Mouse (Mus musculus): ENCODE results near the gene Cbx5. TPM values are rescaled to one million over a fixed set of nuclear protein-coding genes. Genes with fewer than 3 reads are reported as not detected.
"Not testable (repeated sequence)": the region's sequence is repeated elsewhere in the genome, so short reads cannot be mapped to it uniquely, and the experiment has no call there.

Cbx5 gene
- polyA plus RNA-seq, 1 experiment: 26.9 TPM

DNA sequence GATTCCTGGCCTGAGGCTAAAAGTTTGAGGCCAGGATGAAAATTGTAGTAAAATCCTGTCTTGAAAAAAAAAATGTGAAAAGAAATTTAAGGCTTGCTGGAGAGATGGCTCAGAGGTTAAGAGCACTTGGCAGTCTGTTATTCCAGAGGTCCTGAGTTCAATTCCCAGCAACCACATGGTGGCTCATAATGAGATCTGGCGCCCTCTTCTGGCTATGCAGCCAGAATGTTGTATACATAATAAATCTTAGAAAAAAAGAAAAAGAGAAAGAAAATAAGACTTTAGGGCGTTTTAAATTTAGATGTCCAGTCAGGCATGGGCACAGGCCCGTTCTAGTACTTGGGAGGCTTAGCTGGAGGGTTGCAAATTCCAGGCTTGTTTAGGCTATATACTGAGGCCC lies 40.1 kb upstream of the Cbx5 start:
- Histone ChIP-seq H3K4me3 (ENCODE audit: insufficient read depth, low read depth, low read length) (no peak overlapping the region), H3K4me1 (ENCODE audit: control insufficient read depth, insufficient read depth, low read length) (peaks cover 10% of the 10 kb centered on the region; the same call in 1 of the 2 replicates), H3K36me3 (ENCODE audit: control insufficient read depth, insufficient read depth, low read length) (no peaks in the 10 kb centered on the region; the same call in 1 of the 2 replicates), H3K27ac (ENCODE audit: insufficient read depth, low read depth, low read length) (no peak overlapping the region), H3K27me3 (replicated peaks; ENCODE audit: control insufficient read depth, insufficient read depth, low read length) (no peaks in the 10 kb centered on the region)
- TF ChIP-seq CTCF (conservative IDR thresholded peaks at IDR 0.05; ENCODE audit: insufficient read depth, insufficient read length, low read depth, low read length): peak; percentile 39
- TF ChIP-seq POLR2A (IDR thresholded peaks at IDR 0.05; ENCODE audit: low read depth, low read length): no peak
- DNase-seq: peak; percentile 45
- WGBS: 34% methylated on average over 3 of the region's 3 CpGs

GRCm38 (mm10) chr15:103277949-103278348 lies 38.3 kb upstream of the Cbx5 start:
- Histone ChIP-seq H3K4me3 (ENCODE audit: insufficient read depth, low read depth, low read length) (no peak overlapping the region), H3K27me3 (replicated peaks; ENCODE audit: control insufficient read depth, insufficient read depth, low read length) (no peaks in the 10 kb centered on the region), H3K36me3 (ENCODE audit: control insufficient read depth, insufficient read depth, low read length) (no peaks in the 10 kb centered on the region; the same call in 1 of the 2 replicates), H3K4me1 (ENCODE audit: control insufficient read depth, insufficient read depth, low read length) (peaks cover 16% of the 10 kb centered on the region; the same call in 1 of the 2 replicates), H3K27ac (ENCODE audit: insufficient read depth, low read depth, low read length) (no peak overlapping the region)
- no peak for TF ChIP-seq POLR2A (IDR thresholded peaks at IDR 0.05; ENCODE audit: low read depth, low read length)
- TF ChIP-seq CTCF (conservative IDR thresholded peaks at IDR 0.05; ENCODE audit: insufficient read depth, insufficient read length, low read depth, low read length): no peak
- DNase-seq: no peak
- 47% methylated on average over 7 of the region's 7 CpGs for WGBS

- WGBS: 92% methylated on average over 3 of the region's 3 CpGs
- not testable (repeated sequence) for H3K27ac ChIP-seq (ENCODE audit: insufficient read depth, low read depth, low read length); DNase-seq; H3K27me3 ChIP-seq (replicated peaks; ENCODE audit: control insufficient read depth, insufficient read depth, low read length); H3K4me3 ChIP-seq (ENCODE audit: insufficient read depth, low read depth, low read length); H3K36me3 ChIP-seq (ENCODE audit: control insufficient read depth, insufficient read depth, low read length)
- peaks cover 11% of the 10 kb centered on the region; the same call in 1 of the 2 replicates for H3K4me1 ChIP-seq (ENCODE audit: control insufficient read depth, insufficient read depth, low read length)
Measured at GRCm38 (mm10) chr15:103275943-103276342, 36.3 kb upstream of the Cbx5 start.

DNA sequence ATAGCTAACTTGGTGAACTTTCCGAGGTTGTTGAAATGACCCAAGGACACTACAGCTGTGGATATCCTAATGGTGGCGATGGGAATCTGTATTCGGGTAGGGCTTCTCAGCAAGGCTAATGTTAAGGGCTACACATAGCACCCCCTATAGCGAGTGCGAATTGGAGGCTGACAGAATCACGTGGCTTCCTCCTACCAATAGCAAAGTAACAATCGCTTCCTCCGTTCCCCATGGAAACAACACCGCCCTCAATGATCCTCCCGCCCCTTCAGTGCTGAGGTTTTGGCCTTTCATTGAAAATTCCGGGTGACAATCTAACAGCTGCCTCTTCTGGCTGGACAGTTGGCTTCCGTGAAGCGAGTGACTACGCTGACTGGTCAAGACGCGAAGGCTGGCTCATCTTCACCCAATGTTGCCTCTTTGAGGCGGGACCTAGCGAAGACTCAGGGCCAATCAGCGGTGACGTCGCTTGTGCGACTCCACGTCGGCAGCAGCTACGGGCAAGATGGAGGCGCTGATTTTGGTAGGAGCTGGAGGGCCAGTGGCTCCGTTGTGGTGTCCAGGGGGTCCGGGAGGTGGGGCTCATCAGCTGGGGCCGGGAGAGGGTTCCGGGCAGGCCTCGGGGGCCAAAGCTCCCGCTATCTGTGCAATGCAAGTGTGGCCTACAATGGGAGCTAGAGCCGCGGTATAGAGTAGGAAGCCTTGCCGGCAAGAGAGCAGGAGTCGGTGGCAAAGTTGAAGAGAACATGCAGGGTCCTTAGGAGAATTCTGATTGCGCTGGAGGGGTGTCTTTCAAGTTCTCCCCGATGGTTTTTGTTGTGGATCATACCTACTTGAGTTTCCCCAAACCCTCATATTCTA lies 33.0 kb upstream of the Cbx5 start, which contains the start of gene Copz1:
Copz1 (plus strand) TSS at position 296 of the 861 bp plus-strand sequence.
- Histone ChIP-seq H3K27me3 (replicated peaks; ENCODE audit: control insufficient read depth, insufficient read depth, low read length) (no peaks in the 10 kb centered on the region), H3K36me3 (ENCODE audit: control insufficient read depth, insufficient read depth, low read length) (no peaks in the 10 kb centered on the region), H3K4me3 (ENCODE audit: insufficient read depth, low read depth, low read length) (peak within 1 kb of the TSS; percentile 66), H3K27ac (ENCODE audit: insufficient read depth, low read depth, low read length) (no peak within 1 kb of the TSS), H3K4me1 (ENCODE audit: control insufficient read depth, insufficient read depth, low read length) (peaks cover 6% of the 10 kb centered on the region; the same call in 1 of the 2 replicates)
- WGBS: under 1% methylated on average over 38 of the region's 38 CpGs
- TF ChIP-seq POLR2A (IDR thresholded peaks at IDR 0.05; ENCODE audit: low read depth, low read length): peak; percentile 81
- TF ChIP-seq CTCF (conservative IDR thresholded peaks at IDR 0.05; ENCODE audit: insufficient read depth, insufficient read length, low read depth, low read length): peak; percentile 23; the same call in 1 of the 2 replicates
- peak; percentile 99 for DNase-seq

DNA sequence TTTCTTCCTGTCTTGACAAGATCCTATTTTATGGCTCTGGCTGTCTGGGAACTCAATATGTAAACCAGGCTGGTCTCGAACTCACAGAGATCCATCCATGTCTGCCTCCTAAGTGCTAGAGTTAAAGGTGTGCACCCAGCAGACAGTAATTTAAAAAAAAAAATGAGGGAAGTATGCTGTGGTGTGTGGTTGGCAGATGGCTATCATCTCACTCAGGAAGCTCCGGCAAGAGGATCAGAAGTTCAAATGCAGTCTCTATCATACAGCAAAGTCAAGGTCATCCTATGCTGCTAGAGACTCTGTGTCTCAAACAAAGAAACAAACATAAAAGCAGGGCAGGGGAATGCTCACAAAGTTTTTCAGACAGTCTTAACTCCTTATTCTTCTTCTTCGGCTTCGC lies 29.3 kb upstream of the Cbx5 start:
- 80% methylated on average over 4 of the region's 4 CpGs for WGBS
- no peaks in the 10 kb centered on the region for H3K36me3 ChIP-seq (ENCODE audit: control insufficient read depth, insufficient read depth, low read length)
- DNase-seq: no peak
- no peak overlapping the region for H3K27ac ChIP-seq (ENCODE audit: insufficient read depth, low read depth, low read length)
- TF ChIP-seq CTCF (conservative IDR thresholded peaks at IDR 0.05; ENCODE audit: insufficient read depth, insufficient read length, low read depth, low read length) (no peak), POLR2A (IDR thresholded peaks at IDR 0.05; ENCODE audit: low read depth, low read length) (no peak)
- H3K4me3 ChIP-seq (ENCODE audit: insufficient read depth, low read depth, low read length): no peak overlapping the region
- H3K4me1 ChIP-seq (ENCODE audit: control insufficient read depth, insufficient read depth, low read length): peaks cover 2% of the 10 kb centered on the region; the same call in 1 of the 2 replicates
- H3K27me3 ChIP-seq (replicated peaks; ENCODE audit: control insufficient read depth, insufficient read depth, low read length): no peaks in the 10 kb centered on the region

- Histone ChIP-seq H3K27me3 (replicated peaks; ENCODE audit: control insufficient read depth, insufficient read depth, low read length) (no peaks in the 10 kb centered on the region), H3K36me3 (ENCODE audit: control insufficient read depth, insufficient read depth, low read length) (no peaks in the 10 kb centered on the region), H3K27ac (ENCODE audit: insufficient read depth, low read depth, low read length) (no peak overlapping the region), H3K4me3 (ENCODE audit: insufficient read depth, low read depth, low read length) (no peak overlapping the region), H3K4me1 (ENCODE audit: control insufficient read depth, insufficient read depth, low read length) (no peaks in the 10 kb centered on the region)
- DNase-seq: no peak
- TF ChIP-seq POLR2A (IDR thresholded peaks at IDR 0.05; ENCODE audit: low read depth, low read length) (no peak), CTCF (conservative IDR thresholded peaks at IDR 0.05; ENCODE audit: insufficient read depth, insufficient read length, low read depth, low read length) (no peak)
- WGBS: 91% methylated on average over 2 of the region's 2 CpGs
Measured at GRCm38 (mm10) chr15:103264794-103265193, 25.2 kb upstream of the Cbx5 start.

GRCm38 (mm10) chr15:103259989-103260388 lies 20.4 kb upstream of the Cbx5 start:
- Histone ChIP-seq H3K4me3 (ENCODE audit: insufficient read depth, low read depth, low read length) (no peak overlapping the region), H3K36me3 (ENCODE audit: control insufficient read depth, insufficient read depth, low read length) (no peaks in the 10 kb centered on the region), H3K27ac (ENCODE audit: insufficient read depth, low read depth, low read length) (no peak overlapping the region), H3K4me1 (ENCODE audit: control insufficient read depth, insufficient read depth, low read length) (no peaks in the 10 kb centered on the region), H3K27me3 (replicated peaks; ENCODE audit: control insufficient read depth, insufficient read depth, low read length) (no peaks in the 10 kb centered on the region)
- DNase-seq: peak; percentile 42
- WGBS: 26% methylated on average over 1 of the region's 1 CpGs
- TF ChIP-seq CTCF (conservative IDR thresholded peaks at IDR 0.05; ENCODE audit: insufficient read depth, insufficient read length, low read depth, low read length): no peak
- TF ChIP-seq POLR2A (IDR thresholded peaks at IDR 0.05; ENCODE audit: low read depth, low read length): no peak
